Mouse (Mus musculus) limb, embryonic 14.5 days (tissue): ENCODE measurements around the gene Man1a2. TPM values are rescaled to one million over a fixed set of nuclear protein-coding genes. Genes with fewer than 3 reads are reported as not detected.

Source experiments
- ATAC-seq: fragments of 200-750 bp; cut with Nextera tagmentation; 2 replicates; pipeline ENCODE4 v1.8.0; 2017; ENCODE audit warnings: low read depth, moderate number of reproducible peaks, moderate TSS enrichment; ENCODE audit not compliant: low FRiP score
- DNase-seq: peaks from one replicate; pipeline ENCODE4 v3.0.0-alpha.2; 2015; ENCODE audit warnings: low spot score
- H3K27ac ChIP-seq: fragments of 300-500 bp; sonication (generic); replicated peaks from 2 replicates; pipeline ENCODE4 v1.5.1; 2014; ENCODE audit warnings: low read depth, mild to moderate bottlenecking, low read length, moderate library complexity, mixed read lengths
- H3K27me3 ChIP-seq: fragments of 300-500 bp; sonication (generic); 2 replicates; pipeline ENCODE4 v1.6.1; 2014; ENCODE audit warnings: low read length, mixed read lengths; ENCODE audit not compliant: control insufficient read depth, insufficient read depth
- H3K36me3 ChIP-seq: fragments of 300-500 bp; sonication (generic); 2 replicates; pipeline ENCODE4 v1.6.1; 2014; ENCODE audit warnings: mild to moderate bottlenecking, low read length, moderate library complexity, mixed read lengths; ENCODE audit not compliant: control insufficient read depth, insufficient read depth
- H3K4me1 ChIP-seq: fragments of 300-500 bp; sonication (generic); 2 replicates; pipeline ENCODE4 v1.6.1; 2014; ENCODE audit warnings: antibody characterized with exemption, low read length, mixed read lengths; ENCODE audit not compliant: control insufficient read depth, insufficient read depth
- H3K4me2 ChIP-seq: fragments of 300-500 bp; sonication (generic); replicated peaks from 2 replicates; pipeline ENCODE4 v1.6.1; 2014; ENCODE audit warnings: low read depth, mild to moderate bottlenecking, low read length, moderate library complexity; ENCODE audit not compliant: severe bottlenecking
- H3K4me3 ChIP-seq: fragments of 300-500 bp; sonication (generic); replicated peaks from 2 replicates; pipeline ENCODE4 v1.5.1; 2014; ENCODE audit warnings: low read length
- H3K9ac ChIP-seq: fragments of 300-500 bp; sonication (generic); 2 replicates; pipeline ENCODE4 v1.6.1; 2014; ENCODE audit warnings: mild to moderate bottlenecking, low read depth, low read length, moderate library complexity; ENCODE audit not compliant: severe bottlenecking
- H3K9me3 ChIP-seq: fragments of 300-500 bp; sonication (generic); 2 replicates; pipeline ENCODE4 v1.6.1; 2016; ENCODE audit warnings: low read length; ENCODE audit not compliant: control insufficient read depth
- POLR2A ChIP-seq: fragments of 200-500 bp; IDR thresholded peaks from 2 replicates; pipeline ENCODE4 v1.8.0; 2012; ENCODE audit warnings: inconsistent platforms, mild to moderate bottlenecking, moderate library complexity, borderline replicate concordance; ENCODE audit not compliant: insufficient read depth, insufficient read length; ENCODE audit errors: extremely low read depth
- WGBS: fragments of 180-500 bp; shearing (Covaris S2); extraction: QIAGEN DNeasy Blood & Tissue Kit; methylation state at CpG from one replicate; pipeline ENCODE4 v1.1.7; 2014; 5-methylcytosine and 5-hydroxymethylcytosine counted together
- polyA plus RNA-seq, 2 experiments: library from polyadenylated mRNA; depleted of rRNA in 1 of 2; stranded (reverse) in 1 of 2; unstranded in 1 of 2; fragments of >200 nt; fragmentation: Nextera tagmentation in 1 of 2; extraction: Ambion mirVana in 1 of 2; gene quantifications; 2 replicates each; pipeline versions ENCODE4 v1.2.1 to v1.2.3; 2012 to 2014

Man1a2 gene
- polyA plus RNA-seq, 2 experiments, result 16.8 to 87.1 TPM

DNA sequence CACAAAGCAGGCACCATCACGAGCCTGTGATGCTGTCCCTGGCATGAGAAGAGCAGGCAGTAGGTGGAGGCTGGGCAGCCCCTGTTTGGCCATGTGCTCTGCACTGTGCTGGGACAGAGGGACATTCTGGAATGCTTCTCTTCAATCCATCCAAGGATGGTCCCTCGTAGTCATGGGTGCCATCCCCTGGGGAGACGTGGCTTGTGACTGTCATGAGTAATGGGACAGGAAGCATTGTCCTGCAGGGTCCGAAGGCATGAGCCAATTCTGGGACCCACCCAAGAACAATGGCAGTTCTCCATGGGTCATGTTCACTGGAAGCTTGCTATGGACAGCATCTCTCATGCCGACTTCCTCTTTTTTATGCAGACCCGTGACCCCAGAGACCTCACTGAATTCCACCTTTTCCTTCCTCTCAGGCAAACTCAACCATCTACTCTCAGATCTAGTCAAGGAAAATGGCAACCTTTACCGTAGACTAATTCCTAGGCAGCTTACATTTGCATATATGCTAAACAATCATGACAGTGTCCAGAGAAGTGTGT is 155.0 kb downstream of the Man1a2 start:
- Histone ChIP-seq H3K9me3 (no peaks in the 10 kb centered on the region), H3K9ac (no peak overlapping the region), H3K4me1 (no peaks in the 10 kb centered on the region), H3K27me3 (no peaks in the 10 kb centered on the region), H3K4me2 (no peak overlapping the region), H3K36me3 (no peaks in the 10 kb centered on the region), H3K27ac (no peak overlapping the region), H3K4me3 (no peak overlapping the region)
- 87% methylated on average over 7 of the region's 7 CpGs for WGBS
- DNase-seq, result no peak
- no peak for TF ChIP-seq POLR2A
- ATAC-seq, result no peak

DNA sequence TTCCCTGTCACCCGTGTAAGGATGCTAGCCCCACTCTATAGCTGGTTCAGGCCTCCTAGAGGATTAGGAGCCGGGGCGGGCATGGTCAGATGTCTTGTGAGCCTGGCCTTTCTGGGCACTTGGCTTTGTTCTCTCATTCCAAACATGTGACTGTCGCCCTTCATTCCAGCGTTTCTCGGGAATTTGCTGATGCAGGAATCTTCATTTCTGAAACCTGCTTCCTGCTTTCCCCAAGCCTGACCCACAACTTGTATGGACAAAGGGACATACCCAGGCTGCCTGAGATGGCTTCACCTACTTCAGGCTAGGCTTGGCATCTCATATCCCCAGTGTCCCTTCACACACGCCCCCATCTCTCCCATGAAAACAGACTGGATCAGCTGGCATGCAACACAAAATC is 162.6 kb downstream of the Man1a2 start:
- Histone ChIP-seq H3K4me1 (no peaks in the 10 kb centered on the region), H3K27ac (no peak overlapping the region), H3K27me3 (no peaks in the 10 kb centered on the region), H3K9me3 (no peaks in the 10 kb centered on the region), H3K36me3 (no peaks in the 10 kb centered on the region), H3K4me3 (no peak overlapping the region), H3K4me2 (no peak overlapping the region), H3K9ac (no peak overlapping the region)
- DNase-seq, result no peak
- ATAC-seq, result no peak
- 82% methylated on average over 7 of the region's 7 CpGs for WGBS
- TF ChIP-seq POLR2A, result no peak

DNA sequence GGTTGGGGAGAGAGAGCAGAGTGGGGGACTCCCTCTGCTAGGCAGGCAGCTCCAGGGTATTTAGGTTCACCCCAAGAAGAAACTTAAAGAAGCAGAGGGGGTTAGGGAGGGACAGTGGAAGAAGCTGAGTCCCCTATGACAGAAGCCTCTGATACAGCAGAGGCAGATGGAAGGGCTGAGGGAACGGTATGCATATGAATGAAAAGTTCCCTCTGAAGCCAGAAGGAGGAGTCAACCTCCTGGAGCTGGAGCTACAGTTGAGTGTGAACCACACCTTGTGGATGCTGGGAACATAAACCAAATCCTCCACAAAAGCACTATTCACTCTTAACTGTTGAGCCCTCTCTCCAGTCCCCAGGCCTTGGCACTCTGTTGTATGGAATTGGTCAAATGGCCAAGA is 163.7 kb downstream of the Man1a2 start:
- 38% methylated on average over 1 of the region's 1 CpGs for WGBS
- H3K27ac ChIP-seq, result no peak overlapping the region
- DNase-seq, result no peak
- no peak overlapping the region for H3K4me2 ChIP-seq
- H3K9ac ChIP-seq, result no peak overlapping the region
- TF ChIP-seq POLR2A, result no peak
- H3K4me3 ChIP-seq, result no peak overlapping the region
- no peak for ATAC-seq
- H3K9me3 ChIP-seq, result no peaks in the 10 kb centered on the region
- no peaks in the 10 kb centered on the region for H3K4me1 ChIP-seq
- H3K36me3 ChIP-seq, result no peaks in the 10 kb centered on the region
- no peaks in the 10 kb centered on the region for H3K27me3 ChIP-seq

DNA sequence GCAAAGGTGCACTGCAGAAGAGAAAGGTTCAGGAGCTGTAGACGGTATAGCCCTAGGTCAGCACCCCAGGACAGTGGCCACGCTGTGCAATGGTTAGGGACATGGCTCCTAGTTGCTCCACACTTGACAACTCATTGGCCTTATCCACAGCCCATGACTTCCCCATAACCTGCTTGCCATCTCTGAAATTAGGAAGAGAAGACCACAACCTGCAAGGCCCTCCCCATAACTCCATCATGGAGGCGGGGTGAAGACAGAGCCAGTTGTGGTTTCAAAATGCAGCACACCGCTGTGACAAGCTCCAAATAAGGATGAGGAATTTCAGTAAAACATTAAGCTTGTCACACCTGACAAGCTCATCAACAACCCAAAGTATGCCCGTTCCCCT is 169.6 kb downstream of the Man1a2 start:
- ATAC-seq, result no peak
- no peak overlapping the region for H3K9ac ChIP-seq
- no peaks in the 10 kb centered on the region for H3K36me3 ChIP-seq
- 82% methylated on average over 5 of the region's 5 CpGs for WGBS
- H3K27ac ChIP-seq, result no peak overlapping the region
- no peak for TF ChIP-seq POLR2A
- no peak overlapping the region for H3K4me2 ChIP-seq
- no peaks in the 10 kb centered on the region for H3K9me3 ChIP-seq
- H3K4me3 ChIP-seq, result no peak overlapping the region
- no peaks in the 10 kb centered on the region for H3K4me1 ChIP-seq
- H3K27me3 ChIP-seq, result no peaks in the 10 kb centered on the region
- DNase-seq, result no peak

DNA sequence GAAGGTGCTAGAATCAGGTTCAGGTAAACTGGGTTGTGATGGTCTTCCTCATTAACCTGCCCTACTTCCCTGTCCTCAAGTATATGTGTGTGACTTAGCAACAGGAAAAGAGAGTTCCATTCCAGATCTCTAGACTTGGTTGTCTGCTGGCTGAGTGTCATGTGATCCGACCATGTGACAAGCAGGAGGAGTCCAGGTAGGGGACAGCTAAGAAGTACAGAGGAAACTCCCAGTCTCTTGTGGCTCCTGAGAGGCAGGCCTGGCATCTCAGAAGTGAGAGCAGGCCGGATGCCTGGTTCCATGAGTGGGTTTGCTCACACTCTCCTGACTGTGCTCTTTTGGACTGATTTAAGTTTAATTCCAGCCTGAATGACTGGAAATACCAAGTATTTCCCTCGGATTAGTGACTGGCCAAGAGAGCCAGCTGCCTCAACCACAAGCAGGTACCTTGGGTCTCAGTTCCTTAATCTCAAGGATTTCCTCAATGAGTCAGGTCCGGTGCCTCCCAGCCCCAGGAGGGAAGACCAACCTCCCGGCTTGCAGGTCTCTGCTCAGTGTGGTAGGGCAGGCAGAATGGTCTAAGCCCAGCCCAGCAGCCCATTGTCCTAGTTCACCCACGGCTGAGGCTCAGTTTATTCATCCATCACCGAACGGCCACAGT is 170.1 kb downstream of the Man1a2 start:
- H3K27me3 ChIP-seq, result no peaks in the 10 kb centered on the region
- no peaks in the 10 kb centered on the region for H3K36me3 ChIP-seq
- no peak overlapping the region for H3K9ac ChIP-seq
- no peak for TF ChIP-seq POLR2A
- H3K4me3 ChIP-seq, result no peak overlapping the region
- H3K4me2 ChIP-seq, result no peak overlapping the region
- DNase-seq, result no peak
- no peaks in the 10 kb centered on the region for H3K9me3 ChIP-seq
- WGBS, result 82% methylated on average over 8 of the region's 8 CpGs
- ATAC-seq, result no peak
- no peaks in the 10 kb centered on the region for H3K4me1 ChIP-seq
- H3K27ac ChIP-seq, result no peak overlapping the region

Other genes starting within 250 kb of the Man1a2 start
- gene Tent5c, start 196.2 kb downstream of the Man1a2 start, polyA plus RNA-seq (2012; rRNA removed), result 3.9 and 4.0 TPM in 2 replicates
- gene Tent5c, start 196.2 kb downstream of the Man1a2 start, polyA plus RNA-seq (2014; fragmentation: Nextera tagmentation; extraction: Ambion mirVana), result 6.5 and 8.7 TPM in 2 replicates
- gene Vtcn1, start 140.0 kb upstream of the Man1a2 start, polyA plus RNA-seq (2012; rRNA removed), result 0.17 and 0.34 TPM in 2 replicates
- gene Vtcn1, start 140.0 kb upstream of the Man1a2 start, polyA plus RNA-seq (2014; fragmentation: Nextera tagmentation; extraction: Ambion mirVana), result 0.22 and 0.47 TPM in 2 replicates
- gene Trim45, start 236.7 kb upstream of the Man1a2 start, polyA plus RNA-seq (2012; rRNA removed), result 11.6 and 12.8 TPM in 2 replicates
- gene Trim45, start 236.7 kb upstream of the Man1a2 start, polyA plus RNA-seq (2014; fragmentation: Nextera tagmentation; extraction: Ambion mirVana), result 4.3 and 5.5 TPM in 2 replicates